Mouse (Mus musculus): Measurements from ENCODE around the gene Gpat3. TPM values are rescaled to one million over a fixed set of nuclear protein-coding genes. Genes with fewer than 3 reads are reported as not detected.

The Gpat3 gene
- total RNA-seq, 2 experiments from 2014 or later, result 1.3 to 2.0 TPM

GRCm38 (mm10) chr5:100860417-100861053 lies 15.0 kb downstream of the Gpat3 start:
- no peak for DNase-seq (ENCODE audit: extremely low spot score in 1 of 2, low spot score in 1 of 2)

GRCm38 (mm10) chr5:100861140-100861539 lies 15.6 kb downstream of the Gpat3 start:
- no peak for DNase-seq (ENCODE audit: extremely low spot score in 1 of 2, low spot score in 1 of 2)

- DNase-seq (ENCODE audit: extremely low spot score in 1 of 2, low spot score in 1 of 2), result no peak
These were observed 16.3 kb downstream of the Gpat3 start for GRCm38 (mm10) chr5:100861811-100862210.

GRCm38 (mm10) chr5:100863091-100863490 lies 17.6 kb downstream of the Gpat3 start:
- DNase-seq (ENCODE audit: extremely low spot score in 1 of 2, low spot score in 1 of 2), result no peak

GRCm38 (mm10) chr5:100864438-100864837 lies 18.9 kb downstream of the Gpat3 start:
- DNase-seq (ENCODE audit: extremely low spot score in 1 of 2, low spot score in 1 of 2), result no peak

DNA sequence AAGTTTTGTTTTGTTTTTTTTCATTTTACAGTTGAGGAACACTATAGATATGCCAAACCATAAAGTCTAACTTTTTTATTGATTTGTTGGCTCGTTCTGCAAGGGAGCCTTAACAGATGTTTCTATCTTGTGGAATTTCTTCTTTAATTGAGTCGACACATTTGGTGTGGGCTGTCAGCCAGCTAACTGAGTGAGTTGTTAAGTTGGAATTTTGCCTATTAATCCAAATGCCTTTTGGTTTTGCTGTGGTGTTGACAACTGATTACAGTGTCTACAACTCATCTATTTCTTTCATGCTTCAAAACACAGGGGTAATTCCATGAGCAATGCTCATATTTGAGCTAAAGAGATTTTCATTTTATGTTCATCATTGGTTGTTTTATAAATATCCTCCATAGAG lies 20.7 kb downstream of the Gpat3 start:
- peak in 1 of 2 experiments; percentile 18 for DNase-seq (ENCODE audit: extremely low spot score in 1 of 2, low spot score in 1 of 2)

DNA sequence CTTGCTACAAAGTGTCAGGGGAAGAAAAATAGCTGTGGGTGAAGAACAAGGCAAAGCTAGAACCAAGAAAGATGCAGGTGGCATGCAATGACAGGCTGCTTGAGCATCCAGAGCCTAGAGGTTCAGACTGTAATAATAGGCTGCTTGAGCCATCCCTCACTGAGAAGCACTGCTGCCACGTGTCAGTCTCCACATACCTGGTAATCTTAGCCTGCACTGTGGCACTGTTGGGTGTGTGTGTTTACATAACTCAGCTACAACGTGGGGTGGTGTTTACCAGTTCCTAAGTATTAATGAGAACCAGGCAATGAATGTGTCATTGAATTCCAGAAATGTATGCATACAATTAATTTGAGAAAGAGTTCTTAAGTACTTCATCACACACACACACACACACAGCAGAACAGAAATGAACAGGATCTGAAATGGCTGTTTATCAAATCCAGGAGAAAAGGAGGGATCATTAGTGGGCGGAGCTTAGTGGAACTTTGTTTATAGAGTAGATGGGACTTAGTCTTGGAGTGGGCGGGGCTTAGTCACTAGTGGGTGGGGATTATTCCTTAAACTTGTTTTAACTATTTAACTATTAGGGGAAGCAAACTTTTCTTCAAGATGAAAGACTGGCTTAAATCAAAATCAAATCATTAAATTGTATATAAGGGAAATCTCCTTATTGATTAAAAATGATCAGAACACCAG lies 23.8 kb downstream of the Gpat3 start:
- no peak for DNase-seq (ENCODE audit: extremely low spot score in 1 of 2, low spot score in 1 of 2)

GRCm38 (mm10) chr5:100871987-100872386 lies 26.5 kb downstream of the Gpat3 start:
- DNase-seq (ENCODE audit: extremely low spot score in 1 of 2, low spot score in 1 of 2), result no peak

- no peak for DNase-seq (ENCODE audit: extremely low spot score in 1 of 2, low spot score in 1 of 2)
These were observed 29.2 kb downstream of the Gpat3 start for GRCm38 (mm10) chr5:100874721-100875120.

DNA sequence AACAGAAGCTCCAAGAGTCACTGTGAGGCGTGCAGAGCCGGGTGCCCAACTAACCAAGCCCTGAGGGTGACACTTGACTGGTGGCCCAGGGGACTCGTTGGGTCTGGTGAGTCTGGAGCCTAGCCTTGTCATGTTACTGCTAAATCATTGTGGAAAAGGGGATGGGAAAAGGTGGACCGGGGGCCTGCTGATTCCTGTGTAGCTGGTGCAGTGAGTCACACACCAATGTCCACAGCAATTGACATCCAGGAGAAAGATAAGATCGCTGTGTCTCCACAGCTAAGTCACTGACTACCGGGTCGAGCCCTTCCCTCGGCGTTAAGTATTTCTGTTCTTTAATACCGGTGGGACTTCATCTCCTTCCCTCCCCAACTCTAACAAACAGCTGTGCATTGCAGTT lies 29.7 kb downstream of the Gpat3 start:
- DNase-seq (ENCODE audit: extremely low spot score in 1 of 2, low spot score in 1 of 2), result no peak

DNA sequence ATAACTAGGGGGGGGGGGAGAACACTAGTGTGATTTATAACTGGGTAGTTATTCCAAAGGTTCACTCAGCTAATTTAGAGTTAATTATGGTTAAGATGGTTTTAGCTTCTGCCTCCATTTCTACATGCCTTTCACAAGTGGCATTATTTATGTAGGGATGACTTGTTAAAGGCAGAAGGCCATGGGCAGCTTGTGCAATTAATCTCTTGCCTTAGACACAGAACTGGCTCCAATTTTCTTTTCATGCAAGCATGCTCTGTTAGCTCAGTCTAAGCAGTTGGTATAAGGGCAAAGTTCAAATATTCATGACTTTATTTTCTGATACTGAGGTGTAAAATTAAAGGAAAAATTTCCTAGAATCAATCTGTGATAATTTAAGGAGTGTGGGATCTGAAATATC lies 31.5 kb downstream of the Gpat3 start:
- no peak for DNase-seq (ENCODE audit: extremely low spot score in 1 of 2, low spot score in 1 of 2)

GRCm38 (mm10) chr5:100885216-100885615 lies 39.7 kb downstream of the Gpat3 start:
- DNase-seq (ENCODE audit: extremely low spot score in 1 of 2, low spot score in 1 of 2), result no peak

DNA sequence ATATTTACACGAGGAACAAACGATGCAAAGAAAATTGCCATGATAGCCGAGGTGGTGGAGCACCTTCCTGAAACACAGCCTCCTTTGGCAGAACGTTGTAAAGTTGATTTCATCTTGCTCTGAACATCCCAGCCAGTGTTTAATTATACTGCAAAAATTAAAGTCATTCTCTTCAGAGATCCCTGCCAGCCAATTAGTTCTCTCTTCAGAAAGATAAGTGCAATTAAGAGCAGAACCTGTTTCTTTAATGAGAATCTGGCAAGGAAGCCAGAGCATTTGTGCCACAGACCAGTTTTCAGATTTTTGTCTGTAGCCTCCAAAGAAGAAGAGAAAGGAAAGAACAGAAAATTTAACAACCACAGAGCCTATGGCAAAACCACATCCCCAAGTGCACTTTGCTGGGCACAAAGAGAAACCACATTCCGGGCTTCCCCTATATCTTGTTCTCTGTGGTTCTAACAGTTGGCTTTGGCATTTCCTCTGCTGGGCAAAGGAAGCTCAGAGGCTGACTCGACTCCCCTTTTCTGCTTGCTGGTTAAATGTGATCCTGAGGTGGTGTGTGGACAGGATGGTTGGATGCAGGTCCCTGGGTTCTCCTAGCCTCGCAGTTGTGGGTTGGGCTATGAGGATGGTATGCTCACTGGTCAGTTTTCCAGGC lies 40.9 kb downstream of the Gpat3 start:
- no peak for DNase-seq (ENCODE audit: extremely low spot score in 1 of 2, low spot score in 1 of 2)

GRCm38 (mm10) chr5:100896199-100896598 lies 50.7 kb downstream of the Gpat3 start:
- no peak for DNase-seq (ENCODE audit: extremely low spot score in 1 of 2, low spot score in 1 of 2)

DNA sequence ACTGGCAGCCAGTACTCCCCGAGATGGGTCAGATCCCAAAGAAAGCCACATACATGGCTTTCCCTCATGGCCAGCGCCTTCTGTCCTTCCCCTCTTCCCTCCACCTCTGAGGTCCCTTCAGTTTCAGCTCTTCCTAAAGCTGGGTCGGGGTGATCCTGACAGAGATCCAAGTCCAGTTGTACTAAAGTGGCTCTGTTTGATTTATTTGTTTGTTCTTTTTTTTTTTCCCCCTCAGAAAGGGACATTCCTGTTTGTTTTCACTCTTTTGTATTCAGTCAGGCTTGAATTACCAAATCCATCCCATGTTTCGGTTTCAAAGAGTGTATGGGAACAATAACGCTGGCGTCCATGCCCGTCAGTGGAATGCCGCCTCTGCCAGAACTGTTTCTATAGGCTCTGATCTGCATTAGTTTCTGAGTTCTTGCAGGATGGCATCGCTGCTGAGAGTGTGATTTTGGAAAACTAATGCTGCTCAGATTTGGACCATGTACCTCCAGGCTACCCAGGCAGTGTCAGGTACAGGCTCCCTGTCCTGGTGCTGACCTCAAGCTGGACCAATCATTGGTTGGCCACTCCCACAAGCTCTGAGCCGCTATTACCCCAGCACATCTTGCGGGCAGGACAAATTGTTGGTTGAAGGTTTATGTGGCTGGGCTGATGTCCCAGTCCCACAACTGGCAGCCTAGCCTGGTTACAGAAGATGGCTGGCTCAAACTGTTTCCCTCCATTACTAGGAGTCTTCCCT lies 54.4 kb downstream of the Gpat3 start:
- no peak for DNase-seq (ENCODE audit: extremely low spot score in 1 of 2, low spot score in 1 of 2)

DNA sequence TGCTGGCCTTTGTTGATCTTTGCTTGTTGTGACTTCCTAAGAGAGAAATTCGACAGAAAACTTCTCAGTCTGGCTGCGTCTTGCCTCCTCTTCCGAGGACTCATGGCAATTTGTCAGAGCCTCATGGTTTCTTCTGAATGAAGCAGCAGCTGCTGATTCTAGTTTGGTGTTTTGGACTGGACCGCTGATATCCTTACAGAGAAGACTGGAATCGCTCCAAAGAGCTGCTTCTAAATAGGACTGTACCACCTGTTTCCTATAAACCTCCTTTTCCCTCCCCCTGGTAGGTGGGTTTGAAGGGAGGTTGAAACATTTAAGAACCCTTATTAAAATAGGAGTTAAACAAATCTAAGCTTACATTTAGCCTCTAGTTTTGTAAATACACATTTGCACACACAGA lies 55.5 kb downstream of the Gpat3 start:
- DNase-seq (ENCODE audit: extremely low spot score in 1 of 2, low spot score in 1 of 2), result no peak

DNA sequence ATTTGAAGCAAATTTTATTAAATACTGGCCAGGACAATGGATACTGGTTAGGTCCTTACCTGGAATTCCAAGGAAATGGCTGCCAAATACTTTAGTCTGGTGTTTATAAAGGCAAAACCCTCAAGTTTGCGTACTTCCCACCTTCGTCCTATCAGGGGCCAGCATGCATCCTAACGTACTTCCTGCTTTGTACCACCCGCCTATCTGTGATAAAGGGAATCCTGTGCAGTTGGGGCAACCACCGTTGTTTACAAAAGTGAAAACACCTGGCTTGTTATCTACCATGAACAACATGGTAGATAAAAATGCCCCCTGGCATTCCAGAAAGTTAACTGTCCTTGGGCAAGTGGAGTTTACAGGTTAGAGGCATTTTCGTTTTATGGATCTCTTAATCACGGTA lies 63.0 kb downstream of the Gpat3 start:
- no peak for DNase-seq (ENCODE audit: extremely low spot score in 1 of 2, low spot score in 1 of 2)

DNA sequence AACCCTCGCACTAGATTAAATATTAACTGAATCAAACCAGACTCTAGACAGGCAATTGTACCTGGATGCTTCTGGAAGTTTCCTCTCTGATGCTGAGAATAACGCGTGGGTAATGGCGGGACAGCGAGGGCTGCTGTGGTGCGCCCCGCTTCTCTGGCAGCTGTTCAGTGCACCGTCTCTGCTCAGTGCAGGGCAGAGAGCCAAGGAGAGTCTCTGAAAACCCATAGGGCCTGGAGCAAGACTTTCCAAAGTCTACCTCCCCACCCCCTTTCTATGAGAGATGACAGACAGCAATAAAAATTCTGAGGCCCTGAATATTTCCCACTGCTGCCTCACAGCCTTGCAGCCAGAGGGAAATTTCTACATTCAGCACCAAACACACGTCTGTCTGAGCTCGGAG lies 63.4 kb downstream of the Gpat3 start:
- DNase-seq (ENCODE audit: extremely low spot score in 1 of 2, low spot score in 1 of 2), result no peak

GRCm38 (mm10) chr5:100909691-100910090 lies 64.2 kb downstream of the Gpat3 start:
- DNase-seq (ENCODE audit: extremely low spot score in 1 of 2, low spot score in 1 of 2), result no peak

DNA sequence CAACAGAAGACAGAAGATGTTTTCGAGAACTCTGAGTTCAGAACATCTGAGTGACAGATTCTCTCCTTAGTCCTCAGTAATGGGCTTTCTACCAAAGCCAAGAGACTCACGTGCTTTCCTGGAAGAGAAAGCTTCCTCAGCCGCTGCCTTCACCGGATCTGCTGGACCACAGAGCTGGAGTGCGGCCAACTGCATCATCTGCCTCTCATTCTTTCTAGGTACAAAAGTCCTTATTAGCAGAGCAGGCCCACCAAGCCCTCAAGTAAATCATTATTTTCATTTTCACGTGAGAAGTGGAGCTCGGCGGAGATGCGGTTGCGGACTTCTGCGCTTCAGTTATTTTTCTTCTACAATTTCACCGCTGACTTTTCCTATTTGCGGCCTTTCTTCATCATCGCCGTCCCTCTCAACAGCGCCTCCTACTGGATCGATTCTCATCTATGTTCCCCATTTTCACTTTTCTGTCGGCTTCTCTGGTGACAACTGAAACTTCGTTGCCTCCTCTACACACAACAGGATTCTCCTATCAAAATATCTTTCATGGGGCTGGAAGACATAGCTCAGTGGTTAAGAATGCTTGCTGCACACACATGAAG lies 66.1 kb downstream of the Gpat3 start:
- DNase-seq (ENCODE audit: extremely low spot score in 1 of 2, low spot score in 1 of 2), result no peak

GRCm38 (mm10) chr5:100912366-100912765 lies 66.9 kb downstream of the Gpat3 start:
- DNase-seq (ENCODE audit: extremely low spot score in 1 of 2, low spot score in 1 of 2), result no peak

Measured in layer of hippocampus, postnatal 25 days (tissue).